Mouse (Mus musculus): ENCODE results near the gene Larp6.

- no peak for TF ChIP-seq CTCF (IDR thresholded peaks at IDR 0.05; ENCODE audit: borderline replicate concordance, extremely low read depth, insufficient read depth, insufficient read length)
- TF ChIP-seq POLR2A (IDR thresholded peaks at IDR 0.05; ENCODE audit: borderline replicate concordance, extremely low read depth, insufficient read depth, insufficient read length, poor library complexity, severe bottlenecking), result no peak
Measured at GRCm38 (mm10) chr9:60787517-60788110, 74.8 kb downstream of the Larp6 start.

Data from brain, embryonic 14.5 days (tissue).